Mouse (Mus musculus) neural tube, embryonic 10.5 days (tissue): ENCODE data around the gene Bcr.
"Not testable (repeated sequence)": the region's sequence is repeated elsewhere in the genome, so short reads cannot be mapped to it uniquely, and the experiment has no call there.

ENCODE experiments used
- DNase-seq: peaks from one replicate; pipeline ENCODE4 v3.0.0-alpha.2; 2017; ENCODE audit warnings: low spot score; ENCODE audit errors: extremely low spot score

The Bcr gene

DNA sequence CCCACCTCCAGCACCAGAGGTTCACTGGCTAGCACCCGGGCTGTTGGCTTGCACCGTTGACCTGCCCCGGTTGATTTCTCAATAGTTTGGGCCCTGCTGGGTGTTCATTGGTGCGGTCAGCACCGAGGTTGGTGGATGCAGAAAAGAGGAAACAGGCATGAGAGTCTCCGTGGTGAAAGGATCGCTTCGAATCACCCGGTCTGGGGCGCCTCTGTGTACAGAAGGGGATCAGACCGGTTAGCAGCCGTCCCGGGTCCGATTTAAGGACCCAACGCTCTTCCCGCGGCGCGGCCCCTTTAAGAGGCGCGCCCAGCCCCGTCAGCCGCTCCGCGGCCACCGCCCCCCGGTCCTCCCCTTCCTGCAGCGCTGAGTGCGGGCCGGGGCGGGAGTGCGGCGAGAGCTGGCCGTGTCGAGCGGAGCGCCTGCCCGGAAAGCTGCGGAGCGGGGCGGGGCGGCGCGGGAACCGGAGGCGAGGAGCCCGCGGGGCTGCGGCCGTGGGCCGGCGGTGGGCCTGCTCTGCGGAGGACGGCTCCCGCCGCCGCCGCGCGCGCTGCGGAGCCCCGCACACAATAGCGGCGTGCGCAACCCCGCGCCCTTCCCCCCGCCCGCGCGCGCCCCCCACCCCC, at the start of gene Bcr:
Gene Bcr (plus strand): TSS at position 376 of the 626 bp plus-strand sequence.
- DNase-seq: peak; percentile 82

DNA sequence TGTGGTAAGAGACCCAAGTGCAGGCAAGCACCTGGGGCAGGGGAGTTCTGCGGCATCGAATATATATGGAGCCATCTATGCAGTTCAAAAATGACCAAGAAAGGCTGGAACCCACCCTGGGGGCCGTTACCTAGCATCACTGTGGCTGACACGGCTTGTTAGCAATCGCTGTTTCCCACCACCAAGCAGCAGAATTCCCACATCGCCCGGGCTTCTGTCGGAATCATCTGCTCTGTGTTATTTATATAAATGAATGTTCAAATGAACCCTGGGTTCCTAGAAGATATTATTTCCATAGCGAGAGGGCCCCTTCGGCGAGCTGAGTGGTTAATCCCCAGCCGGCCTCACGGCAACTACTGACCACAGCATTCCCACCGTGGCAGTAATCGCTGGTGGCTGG, 49.7 kb upstream of the Bcr start:
- no peak for DNase-seq

DNA sequence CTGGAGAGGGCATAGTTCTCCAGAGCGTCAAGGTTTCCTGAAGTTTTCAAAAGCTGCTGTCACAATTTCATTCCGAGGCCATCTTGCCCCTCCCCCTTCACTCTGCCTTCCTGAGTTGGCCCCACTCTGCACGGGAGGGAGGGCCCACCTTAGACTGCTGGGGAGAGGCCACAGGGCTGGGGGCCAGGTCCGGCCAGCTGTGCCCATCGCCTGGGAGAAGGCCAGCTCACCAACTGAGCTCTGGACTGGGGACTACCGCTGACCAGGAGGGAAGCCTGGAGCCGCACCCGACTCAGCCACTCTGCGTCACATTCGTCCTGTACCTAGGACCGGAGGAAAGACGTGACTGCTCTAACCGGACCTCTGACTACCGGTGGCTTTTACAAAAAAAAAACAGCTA, 44.9 kb upstream of the Bcr start:
- DNase-seq: no peak

DNA sequence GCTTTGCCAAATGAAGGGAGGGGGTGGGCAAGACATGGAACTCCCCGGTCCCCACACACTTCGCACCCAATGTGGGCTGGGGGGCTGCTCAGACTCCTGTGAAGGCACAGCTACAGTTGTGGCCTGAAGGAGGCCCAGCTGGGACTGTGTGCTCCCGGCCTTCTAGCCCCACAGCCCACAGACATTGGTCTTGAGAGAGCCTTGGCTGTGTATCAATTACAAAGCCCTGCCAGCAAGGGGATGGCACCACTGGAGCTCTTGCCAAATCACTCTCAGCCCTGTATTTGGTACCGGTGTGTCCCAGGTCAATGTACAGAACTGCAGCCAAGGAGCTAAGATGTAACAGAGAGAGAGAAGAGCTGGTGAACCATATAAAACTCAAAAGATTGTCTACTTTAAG, 43.9 kb upstream of the Bcr start:
- no peak for DNase-seq

DNA sequence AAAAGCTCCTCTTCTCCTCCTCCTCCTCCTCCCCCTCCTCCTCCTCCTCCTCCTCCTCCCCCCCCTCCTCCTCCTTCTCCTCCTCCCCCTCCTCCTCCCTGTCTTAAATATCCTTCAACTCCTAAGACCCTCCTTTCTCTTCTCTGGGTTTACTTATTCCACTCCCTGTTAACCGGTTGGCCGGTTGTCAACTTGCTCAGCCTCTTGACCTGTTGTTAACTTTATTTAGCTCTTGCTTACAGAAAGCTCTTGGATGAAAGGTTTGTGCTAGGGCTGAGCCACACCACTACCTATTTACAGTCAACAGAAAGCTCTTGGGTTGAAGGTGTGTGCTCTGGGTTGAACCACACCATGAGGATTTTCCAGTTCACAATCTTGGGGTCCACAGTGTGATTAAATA, 40.1 kb upstream of the Bcr start:
- no peak for DNase-seq

DNA sequence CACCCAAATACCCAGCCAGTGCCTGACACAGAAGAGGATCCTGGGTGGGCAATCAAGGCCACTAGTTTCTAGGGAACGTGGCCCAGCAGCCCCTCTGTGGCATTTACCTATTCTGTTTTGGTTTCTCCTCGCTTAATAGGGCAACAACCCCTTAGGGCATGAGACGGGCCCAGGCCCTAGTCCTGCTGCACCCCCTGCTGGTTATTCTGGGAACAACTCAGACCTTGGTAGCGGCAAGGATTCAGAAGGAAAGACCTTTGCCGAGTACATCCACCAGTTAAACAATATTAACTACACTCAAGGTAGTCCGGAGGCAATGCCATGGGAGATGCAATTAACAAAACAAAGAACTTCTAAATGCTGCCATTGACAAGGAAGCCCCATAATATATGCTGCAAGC, 39.3 kb upstream of the Bcr start:
- DNase-seq: peak; percentile 82

DNA sequence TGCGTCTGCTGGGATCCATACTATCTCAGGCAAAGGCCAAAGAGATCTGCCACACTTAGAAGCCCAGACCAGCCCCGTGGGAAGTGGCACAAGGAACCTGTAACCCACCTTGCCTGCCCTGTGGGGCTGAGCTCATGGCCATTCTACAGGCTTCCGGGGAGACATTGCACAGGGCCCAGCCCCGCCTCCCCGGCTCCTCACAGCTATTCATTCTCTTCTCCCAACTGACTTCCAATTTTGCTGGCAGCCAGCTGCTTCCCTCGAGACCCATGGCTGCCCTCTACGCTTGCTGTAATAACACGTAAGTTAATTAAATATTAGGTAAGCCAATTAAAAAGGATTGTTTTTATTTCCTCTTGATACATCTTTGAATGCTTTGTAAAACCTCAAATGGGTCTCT, 33.9 kb upstream of the Bcr start:
- DNase-seq: no peak

DNA sequence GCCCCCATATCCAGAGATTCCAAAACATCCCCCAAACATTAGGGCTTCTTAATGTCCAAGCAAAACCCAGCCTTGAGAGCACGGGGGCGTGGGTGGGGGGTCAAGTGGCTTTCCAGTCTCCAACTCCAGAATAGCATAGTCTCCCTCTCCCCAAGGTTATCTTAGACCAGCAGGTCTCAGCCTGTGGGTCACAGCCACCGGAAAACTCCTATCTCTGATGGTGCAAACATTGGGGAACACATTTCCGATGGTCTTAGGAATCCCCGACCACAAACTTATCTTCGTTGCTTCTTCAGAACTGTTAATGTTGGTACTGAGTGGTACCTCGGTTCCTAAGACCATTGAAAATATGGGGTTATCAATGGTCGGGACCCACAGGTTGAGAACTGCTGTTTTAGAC, 31.6 kb upstream of the Bcr start:
- no peak for DNase-seq

DNA sequence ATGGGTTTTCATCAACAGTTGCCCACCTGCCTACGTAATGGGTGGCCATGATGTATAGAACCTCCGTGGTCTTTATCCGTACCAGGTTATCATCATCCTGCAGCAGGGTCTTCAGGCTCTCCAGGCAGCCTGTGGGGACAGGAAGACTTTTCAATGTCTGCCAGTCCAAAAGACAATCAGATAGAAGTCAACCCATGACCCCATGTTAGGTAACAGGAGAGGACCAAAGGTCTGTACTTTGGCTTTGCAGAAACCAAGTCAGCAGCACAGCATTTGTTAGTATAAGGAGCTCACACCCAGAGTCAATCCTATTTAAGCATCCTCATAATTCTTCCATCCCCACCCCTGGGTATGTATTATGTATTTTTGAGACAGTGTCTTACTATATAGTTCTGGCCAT, 30.7 kb upstream of the Bcr start:
- DNase-seq: no peak

DNA sequence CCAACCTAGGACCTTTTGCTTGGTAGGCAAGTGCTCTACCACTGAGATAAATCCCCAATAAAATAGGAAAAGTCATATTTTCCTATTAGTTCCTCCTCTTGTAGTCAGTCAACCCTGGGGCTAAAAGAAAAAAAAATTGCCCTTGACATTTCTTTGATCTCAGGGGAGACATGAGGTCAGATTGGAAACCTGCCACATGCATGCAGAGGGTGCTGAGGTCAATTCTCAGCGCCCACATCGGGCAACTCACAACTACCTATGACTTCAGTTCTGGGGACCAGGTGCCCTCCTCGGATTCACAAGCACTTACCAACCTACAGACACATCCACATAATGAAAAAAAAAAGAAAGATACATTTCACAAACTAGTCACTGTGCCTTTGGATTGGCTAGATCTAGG, 30.2 kb upstream of the Bcr start:
- no peak for DNase-seq

DNA sequence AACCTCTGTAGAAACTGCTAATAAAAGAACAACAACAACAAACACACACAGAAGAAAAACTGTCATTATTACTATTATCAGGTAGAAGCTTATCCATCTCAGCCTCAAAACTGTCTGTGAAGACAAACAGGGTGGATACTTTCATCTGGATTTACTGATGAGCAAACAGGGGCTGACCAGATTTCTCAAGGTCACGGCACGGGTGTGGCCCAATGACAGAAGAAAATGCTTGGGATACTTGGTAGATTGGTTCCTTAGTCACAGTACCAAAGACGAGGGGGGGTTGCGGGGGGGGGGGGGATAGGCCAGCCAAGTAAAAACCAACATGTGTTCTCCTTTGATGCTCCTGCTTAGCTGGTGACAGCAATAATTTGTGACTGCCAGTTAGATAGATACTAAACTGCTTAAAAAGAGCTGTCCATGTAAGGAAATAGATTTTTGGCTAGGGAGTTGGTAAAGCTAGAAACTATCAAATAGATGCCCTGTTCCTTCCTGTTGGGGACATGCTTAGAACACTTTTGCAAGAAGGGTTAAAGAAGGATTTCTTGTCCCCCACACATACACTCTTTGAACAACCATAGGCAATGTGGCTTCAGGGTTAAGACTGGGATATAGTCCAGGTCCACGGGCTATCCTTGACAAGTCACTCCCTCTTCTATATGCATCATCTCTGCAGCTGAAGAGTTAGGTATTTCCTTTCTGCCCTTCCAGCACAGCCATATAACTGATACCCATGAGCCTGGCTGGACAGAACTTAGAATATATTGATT, 28.9 kb upstream of the Bcr start:
- no peak for DNase-seq

DNA sequence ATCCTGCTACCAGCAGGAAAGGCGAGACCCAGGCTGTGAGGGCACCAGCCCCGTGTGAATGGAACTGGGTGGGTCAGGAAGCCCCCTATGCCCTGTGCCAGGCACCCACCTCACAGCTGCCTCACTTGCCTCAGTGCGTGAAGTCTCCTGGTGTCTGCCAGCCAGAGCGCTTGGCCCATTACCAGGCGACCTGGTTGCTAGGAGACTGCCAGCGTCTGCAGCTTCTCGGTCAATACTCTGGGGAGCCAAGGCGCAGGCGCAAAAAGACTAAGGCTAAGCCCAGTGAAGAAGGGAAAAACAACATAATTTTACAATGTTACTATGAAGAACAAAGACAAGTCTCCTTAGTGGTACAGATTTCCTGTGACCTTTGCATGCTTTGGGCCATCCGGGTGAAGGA, 28.0 kb upstream of the Bcr start, which contains the start of gene Rsph14:
Gene Rsph14 (minus strand): TSS at position 192 of the 400 bp plus-strand sequence.
- DNase-seq: peak; percentile 51

DNA sequence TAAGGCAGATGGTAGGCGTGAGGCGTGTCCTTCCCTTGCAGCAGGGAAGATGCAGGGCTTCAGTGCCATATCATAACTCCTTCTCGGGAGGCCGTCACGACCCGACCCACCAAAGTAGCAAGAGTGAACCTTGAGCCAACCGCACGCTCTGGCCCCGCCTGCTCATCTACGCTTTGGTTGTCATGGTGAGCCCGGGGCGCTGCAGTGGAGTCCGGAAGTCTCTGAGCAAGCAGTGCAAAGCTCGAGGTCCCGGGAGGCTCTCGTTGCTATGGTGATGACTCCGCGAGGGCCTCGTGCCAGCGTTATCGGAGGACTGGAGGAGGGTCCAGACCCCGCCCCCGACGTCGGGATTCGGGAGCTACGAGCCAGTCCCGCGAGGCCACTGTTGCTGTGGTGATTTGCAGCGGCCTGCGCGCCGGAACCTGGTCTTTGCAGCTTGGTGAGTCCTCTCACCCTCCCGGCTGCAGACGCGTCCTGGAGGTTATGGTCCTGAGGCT, 23.5 kb upstream of the Bcr start, which contains the start of gene Rab36:
Gene Rab36 (plus strand): TSS at position 176 of the 497 bp plus-strand sequence.
- DNase-seq: peak; percentile 98

DNA sequence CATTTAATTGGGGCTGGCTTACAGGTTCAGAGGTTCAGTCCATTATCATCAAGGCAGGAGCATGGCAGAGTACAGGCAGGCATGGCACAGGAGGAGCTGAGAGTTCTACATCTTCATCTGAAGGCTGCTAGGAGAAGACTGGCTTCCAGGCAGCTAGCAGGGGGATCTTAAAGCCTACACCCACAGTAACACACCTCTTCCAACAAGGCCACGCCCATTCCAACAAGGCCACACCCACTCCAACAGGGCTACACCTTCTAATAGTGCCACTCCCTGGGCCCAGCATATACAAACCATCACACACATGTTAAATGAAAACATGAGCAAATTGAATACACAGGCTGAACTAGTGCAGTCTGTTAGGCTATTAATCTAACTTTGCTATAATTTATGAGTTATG, 18.3 kb upstream of the Bcr start:
- DNase-seq: not testable (repeated sequence)

DNA sequence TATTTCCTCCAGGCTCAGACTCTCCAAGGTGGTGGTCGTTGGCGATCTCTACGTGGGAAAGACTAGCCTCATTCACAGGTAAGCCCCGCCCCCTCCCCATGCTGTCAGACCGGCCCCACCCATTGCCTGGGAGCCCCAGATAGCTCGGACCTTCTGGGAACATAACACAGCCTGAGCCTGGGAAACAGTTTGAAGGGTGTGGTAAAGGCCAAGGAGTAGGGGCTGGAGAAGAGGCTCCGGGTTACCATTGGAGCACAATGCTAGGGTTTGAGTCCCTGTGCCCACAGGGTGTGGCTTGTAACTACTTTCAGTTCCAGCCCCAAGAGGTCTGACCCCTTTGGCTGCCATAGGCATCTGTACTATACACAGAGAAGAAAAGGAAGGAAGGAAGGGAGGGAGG, 15.9 kb upstream of the Bcr start:
- no peak for DNase-seq

DNA sequence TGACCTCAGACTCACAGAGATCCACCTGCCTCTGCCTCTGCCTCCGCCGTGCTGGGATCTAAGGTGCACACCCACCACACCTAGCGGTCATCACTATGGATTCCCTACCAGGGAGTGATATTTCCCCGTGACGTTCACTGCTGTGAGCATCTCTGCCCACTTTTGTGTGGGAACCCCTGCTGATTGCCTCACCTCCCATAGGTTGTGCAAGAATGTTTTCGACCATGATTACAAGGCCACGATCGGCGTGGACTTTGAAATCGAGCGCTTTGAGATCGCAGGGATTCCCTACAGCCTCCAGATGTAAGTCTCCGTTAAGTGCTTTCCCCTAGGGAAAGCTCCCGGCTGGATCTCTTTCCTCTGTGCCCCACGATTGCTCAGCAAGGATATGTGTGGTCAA, 14.6 kb upstream of the Bcr start:
- no peak for DNase-seq

DNA sequence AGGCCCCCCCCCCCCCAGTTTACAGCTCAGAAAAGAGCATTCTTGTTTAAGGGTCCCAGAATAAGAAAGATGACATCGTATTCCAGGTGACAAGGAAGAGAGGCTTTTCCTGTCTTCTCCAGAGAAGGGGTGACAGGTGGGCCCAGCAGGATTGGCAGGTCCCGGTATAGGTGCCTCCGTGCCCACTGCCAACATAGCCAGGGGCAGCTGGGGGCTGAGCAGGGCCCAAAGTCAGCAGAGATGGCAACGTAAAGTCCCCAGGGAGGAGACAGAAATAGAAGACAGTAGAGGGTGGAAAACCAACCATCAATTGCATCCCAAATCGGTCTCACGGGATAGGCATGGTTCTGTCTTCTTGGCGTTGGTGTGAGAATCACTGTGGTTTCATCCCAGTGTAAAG, 11.7 kb upstream of the Bcr start:
- DNase-seq: no peak

DNA sequence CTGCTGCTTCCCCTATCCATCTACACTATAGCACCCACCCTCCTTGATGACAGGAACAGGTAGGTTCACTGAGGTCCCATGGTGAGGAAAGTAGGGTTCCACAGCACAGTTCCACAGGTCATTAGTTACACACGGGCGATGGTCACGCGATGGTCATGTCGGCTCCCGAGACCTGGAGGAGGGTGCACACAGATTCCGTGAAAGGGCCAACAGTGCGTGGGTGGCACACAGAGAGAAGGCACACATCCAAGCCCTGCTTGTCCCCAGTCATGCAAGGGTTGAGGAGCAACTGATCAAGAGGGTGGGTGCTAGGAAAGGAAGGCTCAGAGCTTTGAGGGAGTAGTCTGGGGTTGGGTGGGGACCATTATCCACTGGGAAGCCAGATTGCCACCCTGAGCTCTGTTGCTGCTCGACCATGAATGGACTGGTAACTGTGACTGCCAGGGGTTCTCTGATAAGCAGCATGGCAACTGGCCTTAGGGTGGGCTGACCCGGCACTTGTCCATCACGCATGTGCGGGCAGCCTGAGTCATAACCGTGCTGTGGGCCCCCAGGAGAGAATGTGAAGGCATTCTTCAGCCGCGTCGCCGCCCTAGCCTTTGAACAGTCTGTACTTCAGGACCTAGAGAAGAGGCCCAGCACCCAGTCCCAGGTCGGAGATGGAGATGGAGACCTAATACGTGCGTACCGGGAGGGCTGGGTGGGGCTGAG, 8.9 kb upstream of the Bcr start:
- DNase-seq: no peak

DNA sequence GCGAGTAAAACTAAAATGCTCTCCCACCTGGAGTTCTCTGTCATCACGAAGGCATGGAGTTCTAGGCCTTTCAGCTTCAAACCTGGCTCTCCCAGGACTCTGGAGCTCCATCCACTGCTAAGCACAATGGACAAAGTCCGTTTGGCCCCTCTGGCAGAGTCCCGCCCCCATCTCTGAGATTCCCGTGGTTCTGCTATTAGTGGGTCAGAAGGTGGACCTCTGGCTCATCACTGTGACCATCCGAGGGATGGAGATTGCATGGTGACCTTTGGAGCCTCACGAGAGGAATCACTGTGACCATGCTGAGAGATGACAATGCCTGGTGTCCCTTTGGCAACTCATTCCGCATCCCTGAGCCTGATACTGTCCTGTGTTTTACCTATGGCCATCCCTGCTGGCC, 7.5 kb upstream of the Bcr start:
- no peak for DNase-seq

DNA sequence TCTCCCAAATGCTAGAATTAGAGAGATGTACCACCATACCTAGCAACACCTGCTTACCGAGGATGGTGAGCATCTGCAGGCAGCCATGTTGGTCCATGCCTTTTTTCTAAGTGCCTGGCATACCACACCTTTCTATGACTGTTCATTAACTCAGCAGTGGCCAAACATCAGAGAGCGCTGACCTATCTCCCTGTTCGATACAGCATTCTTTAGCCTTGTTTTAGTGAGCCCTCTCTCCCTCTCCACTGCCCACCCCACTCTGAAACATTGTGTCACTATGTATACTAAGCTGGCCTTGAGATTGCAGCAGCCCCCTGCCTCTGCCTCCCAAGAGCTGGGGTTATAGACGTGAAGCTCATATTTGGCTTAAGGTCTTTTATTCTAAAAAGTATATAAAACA, 6.7 kb upstream of the Bcr start:
- DNase-seq: no peak

DNA sequence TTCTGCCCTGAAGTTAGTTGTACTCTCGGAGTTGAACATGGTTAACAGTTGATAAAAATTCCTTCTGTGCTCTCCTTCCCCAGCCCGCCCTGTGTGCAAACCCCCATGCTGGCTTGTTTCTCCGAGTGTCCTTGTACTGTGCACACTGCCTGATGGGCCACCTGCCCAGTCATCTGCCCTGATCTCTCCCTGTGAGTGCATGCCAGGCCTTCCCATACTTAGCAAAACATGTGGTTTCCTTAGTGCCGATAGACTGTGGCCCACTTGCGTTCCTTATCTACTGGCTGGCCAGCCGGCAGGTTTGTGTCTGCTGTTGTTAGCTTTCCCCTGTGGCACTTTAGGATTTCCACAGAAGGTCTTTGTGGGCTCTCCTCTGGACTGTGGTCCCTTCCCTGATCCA, 6.3 kb upstream of the Bcr start:
- no peak for DNase-seq

DNA sequence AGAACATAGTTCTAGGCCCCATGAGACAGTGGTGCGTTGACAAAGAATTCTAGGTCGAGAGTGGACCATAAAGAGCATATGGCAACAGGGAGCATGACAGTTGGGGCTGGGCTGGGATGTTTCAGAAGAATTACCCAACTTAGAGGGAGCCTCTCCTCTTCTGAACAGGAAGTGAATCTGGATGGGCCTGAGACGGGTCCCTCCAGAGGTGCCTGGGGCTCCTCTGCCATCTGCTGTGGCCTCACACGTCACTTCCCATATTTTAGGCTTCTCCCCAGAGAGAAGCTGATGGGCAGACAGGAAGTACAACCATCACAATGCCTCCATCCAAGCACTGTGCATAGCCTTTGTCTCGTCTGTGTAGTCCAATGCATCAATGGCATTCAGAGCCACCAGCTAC, 4.7 kb upstream of the Bcr start:
- no peak for DNase-seq
